Mouse (Mus musculus) right cerebral cortex, postnatal 14 days (tissue): ENCODE results near the gene Cd247.
"Not testable (repeated sequence)": the region's sequence is repeated elsewhere in the genome, so short reads cannot be mapped to it uniquely, and the experiment has no call there.

Source experiments
- DNase-seq: peaks from one replicate; pipeline ENCODE4 v3.0.0; 2022

Cd247 gene

GRCm38 (mm10) chr1:165788511-165788910 is at the start of gene Cd247:
Cd247 (plus strand) TSS chr1:165788681.
- DNase-seq: no peak

GRCm38 (mm10) chr1:165738985-165739384 is 49.5 kb upstream of the Cd247 start:
- no peak for DNase-seq

GRCm38 (mm10) chr1:165741989-165742388 is 46.5 kb upstream of the Cd247 start:
- DNase-seq: no peak

GRCm38 (mm10) chr1:165748053-165748452 is 40.4 kb upstream of the Cd247 start:
- no peak for DNase-seq

- DNase-seq: no peak
Observed at GRCm38 (mm10) chr1:165751142-165751541, 37.3 kb upstream of the Cd247 start.

- DNase-seq: no peak
Observed at GRCm38 (mm10) chr1:165751838-165752237, 36.6 kb upstream of the Cd247 start.

GRCm38 (mm10) chr1:165754205-165754604 is 34.3 kb upstream of the Cd247 start:
- DNase-seq: no peak

DNA sequence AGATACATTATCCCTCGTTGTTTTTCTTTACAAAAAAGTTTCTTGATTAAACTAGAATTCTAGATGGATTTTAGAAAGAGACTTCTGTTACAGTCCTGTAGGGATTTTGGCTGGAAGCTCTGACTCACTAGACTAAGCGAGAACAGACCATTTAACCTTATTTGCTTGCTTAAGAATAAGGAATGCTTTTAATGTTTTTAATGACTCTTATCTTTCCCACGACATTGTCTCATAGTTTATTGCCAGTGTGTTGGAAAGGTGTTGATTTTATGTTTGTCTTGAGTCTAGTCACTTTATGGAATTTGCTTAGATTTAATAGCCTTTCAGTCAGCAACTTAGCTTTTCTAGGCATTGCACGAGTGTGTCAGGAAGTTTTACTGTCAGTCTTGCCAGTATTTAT is 33.3 kb upstream of the Cd247 start:
- no peak for DNase-seq

GRCm38 (mm10) chr1:165761522-165762305 is 26.8 kb upstream of the Cd247 start:
- no peak for DNase-seq

DNA sequence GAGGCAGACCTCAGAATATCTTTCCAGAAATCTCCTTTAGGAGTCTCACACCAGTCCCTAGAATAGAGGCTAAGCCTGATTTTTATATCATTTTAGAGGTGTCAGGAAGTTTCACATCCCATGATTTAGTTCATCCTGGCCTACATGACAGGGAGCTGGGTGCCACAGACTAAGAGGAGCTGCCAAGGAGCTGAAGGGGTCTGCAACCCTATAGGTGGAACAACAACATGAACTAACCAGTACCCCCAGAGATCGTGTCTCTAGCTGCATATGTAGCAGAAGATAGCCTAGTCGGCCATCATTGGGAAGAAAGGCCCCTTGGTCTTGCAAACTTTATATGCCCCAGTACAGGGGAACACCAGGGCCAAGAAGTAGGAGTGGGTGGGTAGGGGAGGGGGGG is 26.0 kb upstream of the Cd247 start:
- not testable (repeated sequence) for DNase-seq

DNA sequence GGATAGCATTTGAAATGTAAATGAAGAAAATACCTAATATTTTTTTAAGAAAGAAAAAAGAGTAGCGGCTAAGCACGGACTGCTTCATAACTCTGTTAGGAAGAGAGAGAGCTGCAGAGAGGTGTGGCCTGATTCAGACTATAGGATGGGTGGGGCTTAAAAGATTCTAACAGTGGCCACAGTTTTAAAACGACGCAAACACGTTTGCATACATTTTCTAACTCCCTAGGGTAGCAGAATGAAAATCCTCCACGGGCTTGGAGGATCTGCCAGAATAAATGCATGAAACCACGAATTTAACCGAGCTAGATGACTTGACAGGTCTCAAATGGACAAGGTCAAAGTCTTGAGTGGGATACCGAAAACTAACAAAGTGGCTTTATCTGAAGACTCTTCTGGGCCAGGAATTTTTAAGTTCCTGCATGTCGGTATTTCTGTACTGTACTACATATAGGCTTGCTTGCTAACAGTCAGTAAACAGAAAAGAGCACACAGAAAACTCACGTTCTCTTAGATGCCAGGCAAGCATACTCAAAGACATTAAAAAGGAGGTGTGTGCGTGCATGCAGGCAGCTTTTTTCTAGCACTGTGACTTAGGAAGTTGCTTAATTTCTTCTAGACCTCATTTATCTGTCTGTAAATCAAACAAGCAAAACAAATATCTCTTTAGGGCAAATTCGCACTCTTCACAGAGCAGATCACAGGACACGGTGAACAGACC is 25.4 kb upstream of the Cd247 start:
- no peak for DNase-seq

DNA sequence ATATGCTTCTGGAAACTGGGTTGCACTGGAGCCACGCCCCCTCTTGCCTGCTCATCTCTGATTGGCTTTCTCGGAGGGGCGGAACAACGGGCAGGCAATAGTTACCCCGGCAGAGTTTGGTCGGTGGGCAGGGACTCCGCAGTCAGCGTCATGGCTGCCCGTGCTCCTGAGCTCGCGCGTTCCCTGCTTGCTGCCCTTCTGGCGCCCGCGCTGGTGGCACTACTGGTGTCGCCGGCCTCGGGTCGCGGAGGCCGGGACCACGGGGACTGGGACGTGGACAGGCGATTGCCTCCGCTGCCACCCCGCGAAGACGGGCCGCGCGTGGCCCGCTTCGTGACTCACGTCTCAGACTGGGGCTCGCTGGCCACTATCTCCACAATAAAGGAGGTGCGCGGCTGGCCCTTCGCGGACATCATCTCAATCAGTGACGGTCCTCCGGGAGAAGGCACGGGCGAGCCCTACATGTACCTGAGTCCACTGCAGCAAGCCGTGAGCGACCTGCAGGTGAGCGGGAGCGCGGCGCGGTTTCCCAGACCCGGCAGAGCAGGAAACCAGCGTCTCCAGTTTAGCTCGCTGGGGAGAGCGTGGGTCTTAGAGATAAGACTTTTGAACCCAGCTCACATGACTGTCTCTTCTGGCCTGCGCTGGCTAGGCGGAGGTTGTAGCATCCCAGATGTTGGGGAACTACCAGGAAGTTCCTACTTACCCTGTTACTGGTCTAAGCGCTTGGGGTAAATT is 24.7 kb upstream of the Cd247 start, which contains the start of gene Creg1:
TSS of gene Creg1 (plus strand) at position 112 of the 738 bp plus-strand sequence.
- peak; percentile 91 for DNase-seq

DNA sequence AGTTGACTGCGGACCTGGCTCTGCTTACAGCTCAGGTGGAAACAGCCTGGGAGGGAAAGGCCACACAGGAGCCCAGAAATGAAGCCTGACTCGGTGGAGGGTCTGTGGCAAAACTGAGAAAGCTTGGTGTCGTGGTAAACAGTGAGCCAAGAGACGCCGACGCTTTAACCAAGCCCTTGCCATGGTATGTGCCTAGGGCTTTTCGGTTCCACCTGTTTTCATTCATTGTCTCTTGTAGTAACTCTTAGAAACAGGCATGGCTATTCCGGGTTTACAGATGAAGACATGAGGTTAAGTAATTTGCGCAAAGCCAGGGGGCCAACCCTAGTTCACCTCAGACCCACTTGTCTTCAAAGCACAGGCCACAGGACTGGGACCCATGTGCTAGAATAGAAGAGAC is 23.9 kb upstream of the Cd247 start:
- DNase-seq: no peak

- no peak for DNase-seq
Observed at GRCm38 (mm10) chr1:165765041-165765440, 23.4 kb upstream of the Cd247 start.

GRCm38 (mm10) chr1:165765651-165766294 is 22.7 kb upstream of the Cd247 start:
- DNase-seq: no peak

DNA sequence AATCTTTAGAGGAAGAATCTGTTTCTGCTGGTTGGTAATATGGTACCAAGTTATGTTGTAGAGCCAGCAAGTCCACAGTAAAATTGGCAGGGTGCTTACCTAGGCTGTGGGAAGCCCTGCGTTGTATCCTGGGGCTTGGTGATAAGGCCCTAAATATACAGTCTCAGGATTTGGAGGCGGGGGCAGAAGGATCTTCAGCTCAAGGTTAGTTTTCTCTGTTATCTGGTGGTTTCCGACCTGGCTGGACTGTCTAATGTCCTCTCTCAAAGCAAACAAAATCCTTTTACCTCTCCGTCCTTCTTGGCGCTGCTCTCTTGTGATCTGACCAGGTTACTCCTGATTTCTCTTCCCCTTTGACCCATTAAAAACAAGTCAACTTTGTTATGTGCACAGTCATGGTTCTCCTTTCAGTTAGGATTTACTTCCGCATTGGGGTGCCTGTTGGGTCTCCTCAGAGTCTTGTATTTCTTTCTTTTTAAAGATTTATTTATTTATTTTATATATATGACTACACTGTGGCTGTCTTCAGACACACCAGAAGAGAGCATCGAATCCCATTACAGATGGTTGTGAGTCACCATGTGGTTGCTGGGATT is 22.1 kb upstream of the Cd247 start:
- DNase-seq: no peak

DNA sequence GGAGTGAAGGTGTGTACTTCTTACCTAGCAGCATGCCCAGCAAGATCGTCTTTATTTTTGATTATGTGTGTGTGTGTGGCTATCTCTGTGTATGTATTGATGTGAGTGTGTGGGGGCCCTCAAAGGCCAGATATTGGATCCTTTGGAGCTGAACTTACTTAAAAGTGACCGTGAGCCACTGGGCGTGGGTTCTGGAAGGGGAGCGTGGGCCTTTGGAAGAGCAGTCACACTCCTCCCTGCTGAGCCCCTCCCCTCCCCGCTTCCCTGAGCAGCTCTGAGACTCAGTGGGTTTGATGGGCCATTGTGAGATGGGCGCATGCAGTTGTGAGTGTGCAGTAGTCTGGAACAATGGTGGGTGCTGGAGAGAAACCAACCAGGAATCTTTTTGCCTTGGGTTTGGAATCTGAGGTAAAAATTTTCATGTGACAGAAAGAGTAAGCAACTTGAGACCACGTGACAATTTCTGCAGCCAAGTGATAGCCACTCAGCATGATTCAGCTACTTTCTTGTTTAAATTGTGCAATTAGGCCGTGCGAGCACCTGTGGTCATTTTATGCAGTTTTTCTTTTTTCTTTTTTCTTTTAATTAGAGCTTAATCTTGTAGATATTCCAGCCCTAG is 19.5 kb upstream of the Cd247 start:
- DNase-seq: no peak

- DNase-seq: no peak
Observed at GRCm38 (mm10) chr1:165770181-165770759, 18.2 kb upstream of the Cd247 start.

- DNase-seq: peak; percentile 70
Observed at GRCm38 (mm10) chr1:165771491-165771897, 17.0 kb upstream of the Cd247 start.

DNA sequence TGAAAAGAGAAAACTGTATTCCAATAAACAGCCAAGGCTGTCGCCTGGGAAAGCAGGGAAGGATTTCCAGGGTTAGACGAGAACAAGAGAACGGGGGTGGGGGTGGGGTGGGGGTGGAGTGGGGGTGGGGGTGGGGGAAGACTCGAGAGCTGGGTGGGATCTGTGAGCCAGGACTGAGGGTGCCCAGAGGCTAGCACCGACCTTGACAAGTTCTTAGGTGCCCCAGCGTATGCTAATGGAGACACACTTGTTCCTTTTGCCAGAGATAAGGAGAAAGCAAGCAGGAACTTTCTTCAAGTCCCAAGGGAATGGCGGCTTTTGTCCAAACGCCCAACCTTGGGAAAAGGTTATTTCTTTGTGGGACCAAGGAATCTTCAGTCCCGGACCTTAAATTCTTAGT is 16.5 kb upstream of the Cd247 start:
- no peak for DNase-seq

GRCm38 (mm10) chr1:165775518-165776294 is 12.8 kb upstream of the Cd247 start:
- DNase-seq: no peak
